Mouse (Mus musculus) ES-Bruce4 (cell line): ENCODE data around the gene Specc1l.

Experiments
- CTCF ChIP-seq: IDR thresholded peaks from one replicate; pipeline ENCODE4 v1.8.1; 2011; ENCODE audit warnings: low read depth, low read length
- EP300 ChIP-seq: IDR thresholded peaks from 2 replicates; pipeline ENCODE4 v1.6.1; 2011; ENCODE audit warnings: low read depth, low read length; ENCODE audit not compliant: insufficient read depth
- POLR2A ChIP-seq: IDR thresholded peaks from one replicate; pipeline ENCODE4 v1.8.1; 2011; ENCODE audit warnings: low read length; ENCODE audit not compliant: insufficient read depth

- no peak for TF ChIP-seq POLR2A
- TF ChIP-seq CTCF: no peak
- TF ChIP-seq EP300: no peak
Observed at GRCm38 (mm10) chr10:75312361-75312760, 100.5 kb downstream of the Specc1l start.
